Mouse (Mus musculus): ENCODE results near the gene Ifi208.

GRCm38 (mm10) chr1:173694270-173694669 is 20.8 kb downstream of the Ifi208 start:
- TF ChIP-seq CTCF (IDR thresholded peaks at IDR 0.05; ENCODE audit: insufficient read depth, low read length) (no peak), POLR2A (IDR thresholded peaks at IDR 0.05; ENCODE audit: borderline replicate concordance, extremely low read depth, low read depth, low read length) (no peak)
